Mouse (Mus musculus): ENCODE results near the gene Slc31a1. TPM values are rescaled to one million over a fixed set of nuclear protein-coding genes. Genes with fewer than 3 reads are reported as not detected.

The Slc31a1 gene
- total RNA-seq, 2 experiments from 2014 or later, result 10.5 to 11.2 TPM

DNA sequence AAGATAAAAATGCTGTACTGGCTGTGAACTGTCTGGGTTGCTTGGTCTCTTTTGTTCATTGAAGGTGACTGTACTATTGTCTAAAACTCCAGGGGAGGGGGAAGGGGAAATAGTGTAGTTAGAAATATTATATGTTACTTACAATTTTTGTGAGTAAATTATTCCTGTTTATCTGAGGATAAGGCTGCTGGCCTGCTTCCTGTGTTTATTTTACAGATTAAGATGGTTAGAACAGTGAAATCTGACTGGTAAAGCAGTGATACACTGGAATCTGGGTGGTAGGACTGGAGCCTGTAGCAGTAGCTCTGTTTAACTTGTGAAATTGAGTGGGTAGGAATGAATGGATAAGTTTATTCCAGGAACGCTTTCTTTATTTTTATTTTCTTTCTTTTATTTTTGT is 1.5 kb downstream of the Slc31a1 start:
- DNase-seq (ENCODE audit: low spot score in 2 of 2), result no peak

DNA sequence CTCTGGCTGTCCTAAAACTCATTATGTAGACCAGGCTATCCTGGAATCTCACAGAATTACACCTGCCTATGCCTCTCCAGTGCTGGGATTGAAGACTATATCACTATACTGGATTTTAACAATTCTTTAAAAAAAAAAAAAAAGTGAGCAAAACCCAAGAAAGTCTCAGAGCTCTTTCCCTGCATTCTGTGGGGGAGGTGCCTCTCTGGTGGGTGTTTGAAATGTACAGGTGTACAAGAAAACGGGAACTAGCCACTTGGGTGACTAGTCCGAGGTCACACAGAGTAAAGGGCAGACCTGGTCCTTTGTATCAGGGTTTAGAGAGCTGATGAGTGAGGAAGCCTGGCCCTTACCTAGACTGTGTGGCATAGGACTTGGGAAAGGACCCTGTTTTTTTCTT is 1.9 kb downstream of the Slc31a1 start:
- no peak for DNase-seq (ENCODE audit: low spot score in 2 of 2)

GRCm38 (mm10) chr4:62364299-62364698 is 3.8 kb downstream of the Slc31a1 start:
- no peak for DNase-seq (ENCODE audit: low spot score in 2 of 2)

DNA sequence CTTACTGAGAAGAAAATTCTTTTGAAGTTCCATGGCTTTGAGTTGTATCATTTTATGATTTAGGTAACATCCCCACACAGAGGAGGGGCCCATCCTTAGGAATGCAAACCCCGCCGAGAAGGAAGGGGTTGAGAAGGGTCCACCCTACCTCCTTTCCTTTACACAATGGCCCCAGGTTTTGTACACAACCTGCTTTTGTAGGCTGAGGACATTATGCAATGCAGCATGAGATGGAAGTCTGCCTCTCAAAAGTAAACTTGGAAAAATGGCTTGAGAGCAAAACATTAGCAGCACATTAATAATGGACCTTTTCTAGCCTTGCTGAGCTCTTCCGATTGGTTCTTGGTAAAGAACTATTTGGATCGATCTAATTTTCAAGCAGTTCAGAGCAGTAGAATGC is 5.8 kb downstream of the Slc31a1 start:
- DNase-seq (ENCODE audit: low spot score in 2 of 2), result no peak

- no peak for DNase-seq (ENCODE audit: low spot score in 2 of 2)
These were observed 7.1 kb downstream of the Slc31a1 start for GRCm38 (mm10) chr4:62367586-62367985.

DNA sequence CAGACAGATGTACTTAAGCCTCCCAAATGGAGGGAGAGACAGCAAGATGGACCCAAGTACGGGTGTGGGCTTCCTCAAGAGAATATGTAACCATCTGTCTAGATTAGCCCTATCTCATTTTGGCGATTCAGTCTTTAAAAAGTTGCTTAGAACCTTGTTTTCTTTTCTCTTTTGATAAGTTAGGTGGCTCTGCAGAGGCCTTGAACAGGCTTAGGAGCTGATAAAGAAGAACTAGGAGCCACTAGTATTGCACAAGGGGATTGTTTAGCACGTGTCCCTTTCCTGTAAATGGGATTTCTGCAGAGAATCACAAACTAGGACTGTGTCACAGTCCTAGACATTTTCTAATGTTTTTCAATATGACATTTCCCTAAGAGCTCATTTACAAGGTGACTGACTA is 8.6 kb downstream of the Slc31a1 start:
- DNase-seq (ENCODE audit: low spot score in 2 of 2), result no peak

GRCm38 (mm10) chr4:62372410-62372809 is 11.9 kb downstream of the Slc31a1 start:
- no peak for DNase-seq (ENCODE audit: low spot score in 2 of 2)

DNA sequence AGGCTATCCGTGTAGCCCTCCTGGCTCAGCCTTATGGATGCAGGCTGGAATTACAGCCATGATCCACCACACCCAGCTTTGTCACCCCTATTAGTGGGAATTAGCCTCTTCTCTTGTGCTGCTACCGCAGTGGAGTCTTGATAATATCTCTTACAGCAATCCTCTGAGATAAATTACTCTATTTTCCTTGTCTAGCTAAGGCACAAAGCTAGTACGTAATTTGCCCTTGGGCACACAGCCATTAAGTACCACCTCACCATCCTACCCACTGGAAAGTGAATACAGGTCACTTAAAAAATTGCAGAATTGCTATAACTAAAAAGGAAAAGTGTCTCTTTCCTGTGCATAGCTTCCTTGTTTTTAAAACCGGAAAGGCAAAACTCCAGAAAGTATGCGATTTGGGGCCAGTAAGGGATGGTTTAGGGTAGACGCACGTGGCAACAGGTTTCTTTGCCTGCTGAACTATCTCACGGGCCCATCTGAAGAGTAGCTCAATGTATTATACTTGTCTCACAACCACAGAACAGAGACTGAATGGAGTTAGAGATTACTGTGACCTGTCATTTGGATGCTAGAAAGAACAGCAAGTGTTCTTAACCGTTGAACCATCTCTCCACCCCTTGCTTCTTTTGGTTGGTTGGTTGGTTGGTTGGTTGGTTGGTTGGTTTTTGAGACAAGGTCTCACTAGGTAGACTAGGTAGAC is 12.4 kb downstream of the Slc31a1 start:
- no peak for DNase-seq (ENCODE audit: low spot score in 2 of 2)

DNA sequence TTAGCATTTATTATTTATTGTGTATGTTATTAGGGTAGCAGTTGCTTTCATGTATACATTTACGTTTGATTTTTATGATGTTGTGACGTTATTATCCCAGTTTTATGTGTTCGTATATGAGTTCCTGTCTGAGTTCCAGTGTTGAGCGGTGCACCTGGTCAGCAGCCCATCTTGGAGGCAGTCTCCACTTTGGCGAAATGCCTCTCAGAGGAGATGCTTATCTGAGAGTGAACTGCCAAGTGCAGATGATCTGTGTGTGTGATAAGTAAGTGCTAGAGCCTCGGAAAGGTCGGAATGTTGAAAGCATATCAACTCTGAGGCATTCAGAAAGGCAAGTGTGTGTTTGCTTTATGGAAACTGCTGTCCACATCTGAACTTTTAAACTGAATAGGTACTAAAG is 13.1 kb downstream of the Slc31a1 start:
- DNase-seq (ENCODE audit: low spot score in 2 of 2), result no peak

- DNase-seq (ENCODE audit: low spot score in 2 of 2), result no peak
These were observed 13.8 kb downstream of the Slc31a1 start for GRCm38 (mm10) chr4:62374342-62374741.

DNA sequence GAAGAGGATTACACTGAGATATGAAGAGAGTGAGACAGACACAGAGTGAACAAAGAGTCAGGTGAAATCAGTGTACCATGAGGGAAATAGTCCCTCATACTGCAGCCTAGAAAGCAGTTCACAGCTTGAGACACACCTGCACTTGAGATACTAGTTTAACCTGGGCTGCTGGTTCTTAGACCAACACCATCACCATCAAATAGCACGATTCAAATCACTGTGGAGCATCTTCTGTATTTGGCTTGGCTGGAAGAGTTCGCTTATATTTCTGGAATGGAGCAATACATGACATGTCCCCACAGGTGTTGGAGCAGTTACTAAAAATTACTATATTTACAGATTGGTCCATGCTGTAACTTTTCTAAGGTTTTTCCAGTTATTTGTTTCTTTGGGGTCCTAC is 15.6 kb downstream of the Slc31a1 start:
- no peak for DNase-seq (ENCODE audit: low spot score in 2 of 2)

DNA sequence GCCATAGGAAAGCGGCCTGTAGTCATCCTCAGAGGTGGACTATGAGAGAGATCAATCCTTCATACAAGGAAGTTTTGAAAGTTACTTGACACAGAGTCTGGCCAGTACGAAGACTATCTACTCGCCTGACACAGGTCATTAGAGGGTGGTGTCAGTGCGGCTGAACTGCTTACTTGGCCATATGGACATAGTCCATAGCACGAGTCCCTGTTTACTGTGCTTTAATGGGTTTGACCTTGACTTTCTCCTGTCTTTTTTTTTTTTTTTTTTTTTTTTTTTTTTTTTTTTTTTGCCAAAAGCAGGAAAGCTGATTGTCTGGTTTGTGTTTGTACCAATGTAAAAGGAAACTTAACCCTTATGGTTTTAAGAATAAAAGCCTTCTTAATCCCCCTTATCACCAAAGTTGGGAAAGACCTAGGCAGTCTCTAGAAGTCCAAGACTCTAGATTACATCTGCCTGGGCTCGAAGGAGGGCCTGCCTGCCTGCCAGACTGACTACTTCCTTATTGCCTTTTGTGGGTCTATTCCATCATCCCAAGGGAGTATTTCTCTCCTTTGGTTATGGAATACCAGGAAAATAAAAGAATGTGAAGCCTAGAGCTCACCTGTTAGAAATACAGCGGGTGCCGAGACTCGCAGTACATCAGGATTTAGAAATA is 19.3 kb downstream of the Slc31a1 start:
- DNase-seq (ENCODE audit: low spot score in 2 of 2), result no peak

DNA sequence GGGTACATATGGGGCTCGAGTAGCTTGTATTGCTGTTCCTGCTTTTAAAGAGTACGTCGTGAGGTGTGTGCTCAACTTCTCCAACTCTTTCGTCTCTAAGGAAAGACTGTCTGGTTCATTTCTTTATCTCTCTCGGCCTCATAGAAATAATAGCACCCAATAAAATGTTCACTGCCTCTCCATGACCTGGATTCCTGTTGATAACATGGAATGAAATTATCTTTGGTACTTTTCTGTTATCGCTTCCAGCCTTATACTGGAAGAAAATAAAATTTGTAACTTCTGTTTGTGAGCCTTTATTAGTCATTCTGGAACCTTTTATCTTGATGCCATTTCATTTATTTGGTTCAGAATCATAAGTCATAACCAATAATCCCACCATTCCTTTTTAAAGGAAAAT is 22.7 kb downstream of the Slc31a1 start:
- no peak for DNase-seq (ENCODE audit: low spot score in 2 of 2)

- DNase-seq (ENCODE audit: low spot score in 2 of 2), result no peak
These were observed 23.2 kb downstream of the Slc31a1 start for GRCm38 (mm10) chr4:62383752-62384151.

DNA sequence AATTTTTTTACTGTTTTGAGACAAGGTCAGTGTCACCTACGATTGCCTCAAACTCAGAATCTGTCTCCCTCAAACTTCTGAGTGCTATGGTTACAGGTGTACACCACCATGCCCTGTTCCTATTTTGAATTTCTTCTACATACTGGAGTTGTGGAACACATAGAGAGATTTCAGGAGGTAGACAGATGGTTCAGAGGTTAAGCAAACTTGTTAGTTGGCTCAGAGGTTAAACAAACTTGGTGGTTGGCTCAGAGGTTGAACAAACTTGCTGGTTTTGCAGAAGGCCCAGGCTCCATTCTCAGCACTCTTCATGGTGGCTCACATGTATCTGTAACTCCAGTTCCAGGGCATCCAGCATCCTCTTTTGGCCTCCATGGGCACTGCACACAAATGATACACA is 23.6 kb downstream of the Slc31a1 start:
- DNase-seq (ENCODE audit: low spot score in 2 of 2), result no peak

GRCm38 (mm10) chr4:62385439-62385838 is 24.9 kb downstream of the Slc31a1 start:
- peak in 1 of 2 experiments; percentile 43 for DNase-seq (ENCODE audit: low spot score in 2 of 2)

DNA sequence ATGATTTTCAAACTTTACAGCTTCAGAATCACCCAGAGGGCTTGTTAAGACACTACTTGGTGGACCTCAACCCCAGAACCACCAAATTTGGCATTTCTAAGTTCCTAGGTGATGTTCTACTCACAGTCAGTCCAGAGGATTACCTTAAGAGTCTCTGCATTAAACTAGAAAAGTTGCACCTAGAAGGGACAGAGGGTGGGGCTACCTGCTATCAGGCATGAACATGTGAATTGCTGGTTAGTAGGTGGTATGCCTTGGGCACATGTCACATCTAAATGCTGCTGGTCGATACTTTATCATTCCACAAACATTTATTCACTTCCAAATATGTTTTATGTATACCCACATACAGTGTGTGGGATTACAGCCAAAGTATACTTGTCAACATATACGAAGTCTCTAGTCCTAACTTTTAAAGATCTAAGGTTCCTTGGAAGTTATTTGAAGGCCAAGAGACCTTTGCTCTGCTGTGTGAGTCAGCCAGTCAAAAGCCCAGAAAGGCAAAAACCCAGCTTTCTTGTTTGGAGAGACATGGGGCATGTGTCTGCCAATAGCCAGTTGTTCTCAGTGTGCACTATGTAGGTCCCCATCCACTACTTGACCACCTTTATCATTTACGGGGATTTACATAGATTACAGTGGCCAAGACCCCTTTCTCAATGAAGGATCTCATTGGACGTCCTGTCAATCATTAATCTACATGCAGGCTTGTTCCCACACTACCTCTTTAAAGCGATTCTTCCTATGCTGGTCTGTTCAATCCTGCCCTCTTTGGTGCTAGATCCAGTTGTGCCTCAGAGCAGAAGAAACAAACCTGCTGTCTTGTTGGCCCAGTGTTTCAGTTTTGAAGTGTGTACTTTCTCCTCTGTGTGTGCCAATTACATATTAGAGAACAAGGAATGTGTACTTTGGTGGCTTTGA is 29.3 kb downstream of the Slc31a1 start:
- no peak for DNase-seq (ENCODE audit: low spot score in 2 of 2)

DNA sequence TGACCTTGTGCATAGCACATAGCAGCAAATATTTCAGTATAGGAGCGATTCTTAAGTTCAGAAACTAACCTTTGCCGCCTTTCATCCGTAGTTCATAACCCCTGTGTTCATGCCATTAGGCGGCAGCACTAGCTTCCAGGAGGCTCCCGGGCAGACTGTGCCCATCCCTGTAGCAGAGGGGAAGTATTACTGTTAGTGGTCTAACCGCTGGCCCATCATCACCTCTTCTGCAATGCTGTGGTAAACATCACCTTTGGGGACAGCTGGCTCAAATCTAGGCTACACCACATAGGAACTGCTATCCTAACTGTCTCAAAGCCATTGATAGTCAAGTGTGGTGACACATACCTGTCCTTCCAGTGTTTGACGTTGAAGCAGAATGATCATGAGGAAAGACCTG is 31.4 kb downstream of the Slc31a1 start:
- DNase-seq (ENCODE audit: low spot score in 2 of 2), result no peak

- DNase-seq (ENCODE audit: low spot score in 2 of 2), result no peak
These were observed 32.9 kb downstream of the Slc31a1 start for GRCm38 (mm10) chr4:62393459-62393858.

GRCm38 (mm10) chr4:62395806-62396205 is 35.3 kb downstream of the Slc31a1 start:
- no peak for DNase-seq (ENCODE audit: low spot score in 2 of 2)

DNA sequence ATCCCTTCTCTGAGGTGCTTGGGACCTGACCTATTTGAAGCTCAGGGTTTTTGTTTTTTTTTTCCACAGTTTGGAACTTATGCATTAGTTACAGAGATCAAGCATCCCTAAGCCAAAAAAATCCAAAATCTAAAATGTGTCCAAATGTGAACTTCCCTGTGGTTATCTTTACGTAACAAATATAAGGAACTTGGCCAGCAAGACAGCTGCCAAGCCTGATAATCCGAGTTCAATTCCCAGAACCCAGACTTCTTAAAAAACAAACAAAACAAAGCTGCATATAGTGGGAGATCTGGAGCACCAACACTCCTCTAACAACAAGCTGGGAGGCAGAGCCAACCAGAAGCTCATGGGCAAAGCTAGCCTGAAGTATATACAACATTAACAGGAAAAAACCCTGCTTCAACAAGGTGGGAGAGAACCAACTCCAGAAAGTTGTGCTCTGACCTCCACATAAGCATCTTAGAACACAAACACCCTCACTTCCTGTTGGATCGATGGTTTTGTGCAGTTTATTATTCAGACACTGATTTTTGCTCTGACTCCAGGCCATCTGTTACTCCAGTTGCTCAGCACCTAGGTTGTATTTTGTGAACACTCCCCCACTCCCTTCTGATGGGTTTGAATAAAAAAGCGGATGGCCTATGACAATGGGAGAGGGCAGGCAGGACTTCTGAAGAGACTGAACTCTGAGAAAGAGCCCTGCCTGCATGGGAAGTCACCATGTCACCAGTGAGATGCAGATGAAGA is 37.3 kb downstream of the Slc31a1 start:
- peak; percentile 32 to 80 for DNase-seq (ENCODE audit: low spot score in 2 of 2)
